Mouse (Mus musculus): ENCODE results near the gene 5530400C23Rik.

- TF ChIP-seq CTCF (IDR thresholded peaks at IDR 0.05) (no peak), EP300 (IDR thresholded peaks at IDR 0.05) (no peak)
Observed at GRCm38 (mm10) chr6:133338535-133338934, 46.5 kb downstream of the 5530400C23Rik start.

Data from lung, postnatal 0 days (tissue).